Mouse (Mus musculus) limb, embryonic 10.5 days (tissue): Measurements from ENCODE around the gene Nmt1. TPM values are rescaled to one million over a fixed set of nuclear protein-coding genes. Genes with fewer than 3 reads are reported as not detected.

ENCODE experiments used
- DNase-seq: peaks from one replicate; pipeline ENCODE4 v3.0.0-alpha.2; 2017; ENCODE audit warnings: low spot score
- H3K27ac ChIP-seq: fragments of 300-500 bp; sonication (generic); 2 replicates; pipeline ENCODE4 v1.5.1; 2016; ENCODE audit warnings: mild to moderate bottlenecking
- H3K27me3 ChIP-seq: fragments of 300-500 bp; sonication (generic); 2 replicates; pipeline ENCODE4 v1.6.1; 2016; ENCODE audit warnings: low read depth, mild to moderate bottlenecking; ENCODE audit not compliant: poor library complexity, severe bottlenecking
- H3K36me3 ChIP-seq: fragments of 300-500 bp; sonication (generic); 2 replicates; pipeline ENCODE4 v1.6.1; 2016; ENCODE audit warnings: mild to moderate bottlenecking, moderate library complexity
- H3K4me1 ChIP-seq: fragments of 300-500 bp; sonication (generic); 2 replicates; pipeline ENCODE4 v1.6.1; 2016
- H3K4me3 ChIP-seq: fragments of 300-500 bp; sonication (generic); 2 replicates; pipeline ENCODE4 v1.5.1; 2016; ENCODE audit warnings: mild to moderate bottlenecking, moderate library complexity
- H3K9me3 ChIP-seq: fragments of 300-500 bp; sonication (generic); replicated peaks from 2 replicates; pipeline ENCODE4 v1.6.1; 2016; ENCODE audit warnings: mild to moderate bottlenecking
- WGBS: fragments of 180-500 bp; shearing (Covaris S2); methylation state at CpG from one replicate; pipeline ENCODE4 v1.1.7; 2016; 5-methylcytosine and 5-hydroxymethylcytosine counted together
- microRNA-seq: library from miRNA; unstranded; fragments of <30 nt; microRNA quantifications from one replicate; pipeline ENCODE4, GENCODE M21; 2017
- polyA plus RNA-seq: library from polyadenylated mRNA; unstranded; fragments of >200 nt; fragmentation: Nextera tagmentation; extraction: Ambion mirVana; gene quantifications from 2 replicates; pipeline ENCODE4 v1.2.1, GENCODE M21; 2016

The Nmt1 gene
- polyA plus RNA-seq, 1 experiment from 2014 or later: 60.5 TPM

DNA sequence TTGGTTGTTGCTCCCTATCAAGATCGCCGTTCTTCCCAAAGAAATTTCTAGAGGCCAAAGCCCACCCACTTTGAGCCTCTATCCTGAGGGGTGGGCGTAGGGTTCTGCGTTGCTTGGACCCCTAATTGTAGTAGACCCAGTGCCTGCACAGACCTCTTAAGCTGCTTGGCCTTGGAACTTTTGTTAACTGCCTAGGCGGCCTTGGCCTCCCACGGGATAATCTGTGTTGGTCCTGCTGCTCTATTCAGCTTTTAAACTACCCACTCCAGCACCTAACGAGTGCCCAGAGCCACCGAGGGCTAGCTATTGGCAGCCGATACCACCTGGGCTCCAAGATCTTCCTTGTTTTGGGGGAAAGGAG lies 84.5 kb downstream of the Nmt1 start:
- peak overlapping the region; percentile 51 for H3K4me3 ChIP-seq
- H3K4me1 ChIP-seq: peaks cover 48% of the 10 kb centered on the region
- peaks cover 33% of the 10 kb centered on the region for H3K27me3 ChIP-seq
- 14% methylated on average over 9 of the region's 9 CpGs for WGBS
- H3K27ac ChIP-seq: peak overlapping the region; percentile 81
- no peaks in the 10 kb centered on the region for H3K36me3 ChIP-seq
- no peak for DNase-seq
- H3K9me3 ChIP-seq: no peaks in the 10 kb centered on the region

DNA sequence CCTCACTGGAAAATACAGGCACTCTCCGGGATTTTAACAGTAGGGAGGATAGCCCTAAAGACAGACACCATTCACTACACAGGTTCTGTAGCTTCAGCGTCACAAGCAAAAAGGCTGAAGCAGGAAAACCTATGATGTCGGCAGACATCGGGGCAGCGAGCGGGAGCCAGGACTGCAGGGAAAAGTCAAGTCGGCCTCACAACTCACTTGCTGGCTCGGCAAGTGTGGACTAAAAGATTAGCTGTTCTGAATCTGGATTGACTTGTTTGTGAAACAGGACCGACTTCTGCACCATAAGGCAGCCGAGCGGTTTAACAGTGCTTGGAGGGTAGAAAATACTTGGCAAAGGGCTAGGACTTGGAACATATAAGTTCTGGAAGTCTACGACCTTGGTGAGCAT lies 85.0 kb downstream of the Nmt1 start:
- Histone ChIP-seq H3K27ac (peak overlapping the region; percentile 81), H3K36me3 (no peaks in the 10 kb centered on the region), H3K27me3 (peaks cover 33% of the 10 kb centered on the region), H3K4me3 (peak overlapping the region; percentile 51), H3K9me3 (no peaks in the 10 kb centered on the region), H3K4me1 (peaks cover 52% of the 10 kb centered on the region)
- no peak for DNase-seq
- 38% methylated on average over 12 of the region's 12 CpGs for WGBS

DNA sequence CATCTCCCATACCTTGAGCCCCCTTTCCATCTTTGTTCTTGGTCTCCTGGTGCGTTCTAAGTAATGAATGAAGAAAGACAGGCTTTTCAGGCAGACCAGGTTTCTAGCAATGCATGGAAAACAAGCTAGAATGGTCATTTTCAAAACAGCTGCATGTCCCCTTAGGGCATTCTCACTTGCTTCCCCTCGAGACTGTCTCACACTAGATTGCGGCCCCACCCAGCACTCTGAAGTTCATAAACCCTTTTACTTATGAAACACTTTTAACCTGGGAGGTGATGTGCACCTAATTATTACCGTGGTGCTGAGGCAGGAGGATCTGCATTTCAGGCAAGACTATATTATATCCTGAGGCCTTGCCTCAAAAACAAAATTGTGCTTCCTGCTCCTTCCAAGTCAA lies 85.8 kb downstream of the Nmt1 start:
- no peak for DNase-seq
- Histone ChIP-seq H3K9me3 (no peaks in the 10 kb centered on the region), H3K27me3 (peaks cover 33% of the 10 kb centered on the region), H3K4me3 (no peak overlapping the region), H3K27ac (no peak overlapping the region), H3K4me1 (peaks cover 59% of the 10 kb centered on the region), H3K36me3 (no peaks in the 10 kb centered on the region)
- 76% methylated on average over 4 of the region's 4 CpGs for WGBS

DNA sequence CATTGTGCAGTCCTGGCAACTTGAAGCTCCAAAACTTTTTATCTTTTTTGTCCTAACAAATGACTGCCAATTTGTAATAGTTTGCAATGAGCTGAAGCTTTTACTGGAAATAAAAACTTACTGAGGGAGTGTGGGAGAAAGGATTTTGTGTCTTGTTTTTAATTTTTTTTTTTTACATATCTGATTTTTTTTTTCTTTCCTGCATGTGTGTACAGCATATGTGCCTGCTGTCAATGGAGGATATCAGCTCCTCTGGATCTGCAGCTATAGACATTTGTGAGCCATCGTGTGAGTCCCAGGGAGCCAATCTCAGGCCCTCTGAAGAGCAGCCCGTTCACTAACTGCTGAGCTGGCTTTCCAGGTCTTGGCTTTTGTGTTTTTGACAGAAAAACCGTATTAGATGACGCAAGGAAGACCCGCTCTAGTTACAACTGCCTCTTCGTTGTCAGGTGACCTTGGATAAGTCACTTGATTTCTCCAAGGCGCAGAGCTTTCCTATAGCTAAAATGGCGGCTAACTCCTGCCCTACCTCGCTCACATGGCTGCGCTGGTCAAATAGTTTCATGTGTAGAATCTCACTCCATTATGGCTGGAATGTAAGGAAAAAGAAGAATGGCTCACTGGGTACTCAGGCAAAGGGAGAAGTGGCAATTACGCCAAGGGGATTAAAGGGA lies 86.4 kb downstream of the Nmt1 start:
- 87% methylated on average over 11 of the region's 11 CpGs for WGBS
- H3K4me1 ChIP-seq: peaks cover 61% of the 10 kb centered on the region

DNA sequence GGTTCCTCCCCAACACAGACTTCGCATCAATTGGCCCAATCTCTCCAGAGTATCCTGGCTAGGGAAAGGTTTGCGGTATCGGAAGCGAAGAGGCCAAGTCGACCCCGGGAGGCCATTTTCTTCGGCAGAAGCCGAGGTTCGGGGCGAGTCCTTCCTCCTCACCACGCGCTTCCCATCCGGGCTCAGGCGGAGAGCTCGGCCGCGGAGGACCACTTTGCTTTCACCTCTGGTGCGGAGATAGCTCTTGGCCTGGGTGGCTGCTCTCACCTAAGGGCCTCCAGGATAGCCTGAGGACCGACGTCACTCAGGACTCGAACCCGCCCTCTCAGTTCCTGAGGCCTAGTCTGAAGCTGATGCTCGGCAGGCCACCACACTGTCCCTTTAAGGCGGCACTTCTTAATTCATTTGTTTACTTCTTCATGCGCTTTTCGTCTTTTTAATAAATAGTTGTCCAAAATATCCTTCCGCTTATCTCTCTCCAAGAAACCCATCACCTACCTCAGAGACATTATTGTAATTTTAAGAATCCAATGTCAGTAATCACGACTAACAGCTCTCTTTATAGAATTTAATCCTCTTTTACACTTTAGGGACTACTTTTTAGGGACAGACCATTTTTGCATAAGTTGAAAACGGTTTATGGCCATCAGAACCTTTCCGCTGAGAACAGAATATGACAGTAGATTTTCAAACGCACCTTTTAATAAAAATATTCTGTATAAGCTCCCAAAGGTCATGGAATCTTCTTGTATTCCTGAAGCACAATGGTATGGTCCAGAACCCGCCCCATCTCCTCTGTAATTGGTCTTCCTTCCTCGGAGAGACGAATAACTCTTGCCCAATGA lies 87.4 kb downstream of the Nmt1 start:
- Histone ChIP-seq H3K27ac (peak overlapping the region; percentile 91), H3K4me3 (peak overlapping the region; percentile 59), H3K36me3 (no peaks in the 10 kb centered on the region), H3K27me3 (peaks cover 33% of the 10 kb centered on the region), H3K9me3 (no peaks in the 10 kb centered on the region), H3K4me1 (peaks cover 61% of the 10 kb centered on the region)
- under 1% methylated on average over 34 of the region's 34 CpGs for WGBS
- DNase-seq: peak; percentile 84

More for the DNA sequence above, 86.4 kb downstream of the Nmt1 start:
- Histone ChIP-seq H3K9me3 (no peaks in the 10 kb centered on the region), H3K27ac (peak overlapping the region; percentile 91), H3K27me3 (peaks cover 33% of the 10 kb centered on the region), H3K36me3 (no peaks in the 10 kb centered on the region), H3K4me3 (peak overlapping the region; percentile 59)
- DNase-seq: no peak

DNA sequence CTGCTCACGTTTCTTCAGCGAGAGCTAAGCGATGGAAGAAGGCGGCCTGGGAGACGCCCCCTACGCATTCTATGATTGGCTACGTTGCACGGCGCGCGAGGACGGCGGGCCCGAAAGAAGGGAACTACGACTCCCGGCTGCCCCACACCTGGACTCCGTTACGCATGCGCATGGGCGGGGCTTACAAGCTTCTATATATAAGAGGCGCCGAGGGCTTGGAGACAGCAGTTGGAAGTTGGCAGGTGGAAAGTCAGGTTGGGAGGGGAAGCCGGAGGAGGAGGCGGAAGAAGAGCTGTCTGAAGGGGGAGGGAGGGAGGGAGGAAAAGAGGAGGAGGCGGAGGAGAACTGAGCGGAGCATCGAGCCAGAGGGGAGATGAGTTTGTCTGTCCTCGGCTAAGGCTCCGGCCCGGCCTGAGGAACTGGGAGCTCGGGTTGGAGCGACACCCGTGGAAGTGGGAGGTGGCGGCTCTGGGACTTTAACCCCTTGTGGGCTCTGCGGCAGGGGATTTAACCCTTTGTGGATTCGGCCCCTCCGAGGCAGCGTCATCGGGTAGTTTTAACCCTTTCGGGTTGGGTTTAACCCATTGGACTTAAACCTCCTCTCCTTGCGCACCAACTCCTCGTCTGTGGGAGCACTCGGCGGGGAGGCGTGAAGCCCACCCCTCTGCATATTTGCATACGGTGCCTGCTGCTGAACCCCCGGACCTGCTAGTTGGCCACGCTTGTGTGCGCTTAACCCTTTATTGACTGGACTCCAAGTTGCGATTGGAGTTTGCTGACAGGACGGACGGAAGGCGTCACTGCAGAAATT lies 88.2 kb downstream of the Nmt1 start, which contains the start of gene Hexim1:
Hexim1 (plus strand) TSS at position 224 of the 811 bp plus-strand sequence.
- H3K36me3 ChIP-seq: no peaks in the 10 kb centered on the region
- H3K27ac ChIP-seq: peak within 1 kb of the TSS; percentile 91
- peaks cover 25% of the 10 kb centered on the region for H3K27me3 ChIP-seq
- H3K4me1 ChIP-seq: peaks cover 59% of the 10 kb centered on the region
- H3K4me3 ChIP-seq: peak within 1 kb of the TSS; percentile 59
- WGBS: under 1% methylated on average over 53 of the region's 53 CpGs
- H3K9me3 ChIP-seq: no peaks in the 10 kb centered on the region
- peak; percentile 99 for DNase-seq

DNA sequence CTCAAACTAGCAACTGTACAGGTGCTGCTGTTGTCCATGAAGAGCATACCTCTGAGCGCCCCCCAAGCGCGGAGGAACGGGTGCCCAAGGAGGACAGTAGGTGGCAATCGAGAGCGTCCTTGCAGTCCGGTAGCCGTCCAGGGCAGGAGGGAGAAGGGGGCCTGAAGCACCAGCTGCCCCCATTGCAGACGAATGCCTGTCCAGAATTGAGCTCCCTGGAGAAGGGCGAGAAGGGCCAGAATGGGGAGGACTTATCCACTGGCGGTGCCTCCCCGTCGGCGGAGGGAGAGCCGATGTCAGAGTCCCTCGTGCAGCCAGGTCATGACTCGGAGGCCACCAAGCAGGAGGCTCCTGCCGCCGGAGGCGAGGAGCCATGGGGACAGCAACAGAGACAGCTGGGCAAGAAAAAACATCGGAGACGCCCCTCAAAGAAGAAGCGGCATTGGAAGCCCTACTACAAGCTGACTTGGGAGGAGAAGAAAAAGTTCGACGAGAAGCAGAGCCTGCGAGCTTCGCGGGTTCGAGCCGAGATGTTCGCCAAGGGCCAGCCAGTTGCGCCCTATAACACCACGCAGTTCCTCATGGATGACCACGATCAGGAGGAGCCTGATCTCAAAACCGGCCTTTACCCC lies 89.1 kb downstream of the Nmt1 start:
- H3K27me3 ChIP-seq: peaks cover 20% of the 10 kb centered on the region
- no peaks in the 10 kb centered on the region for H3K9me3 ChIP-seq
- under 1% methylated on average over 35 of the region's 35 CpGs for WGBS
- H3K27ac ChIP-seq: peak overlapping the region; percentile 91; the same call in 1 of the 2 replicates
- H3K4me1 ChIP-seq: peaks cover 50% of the 10 kb centered on the region
- DNase-seq: peak; percentile 74
- no peaks in the 10 kb centered on the region for H3K36me3 ChIP-seq
- peak overlapping the region; percentile 59 for H3K4me3 ChIP-seq

DNA sequence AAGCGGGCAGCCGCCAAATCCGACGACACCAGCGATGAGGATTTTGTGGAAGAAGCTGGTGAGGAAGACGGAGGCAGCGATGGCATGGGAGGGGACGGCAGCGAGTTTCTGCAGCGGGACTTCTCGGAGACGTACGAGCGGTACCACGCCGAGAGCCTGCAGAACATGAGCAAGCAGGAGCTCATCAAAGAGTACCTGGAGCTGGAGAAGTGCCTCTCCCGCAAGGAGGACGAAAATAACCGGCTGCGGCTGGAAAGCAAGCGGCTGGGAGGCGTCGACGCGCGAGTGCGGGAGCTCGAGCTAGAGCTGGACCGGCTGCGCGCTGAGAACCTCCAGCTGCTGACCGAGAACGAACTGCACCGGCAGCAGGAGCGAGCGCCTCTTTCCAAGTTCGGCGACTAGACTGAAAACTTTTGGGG lies 89.6 kb downstream of the Nmt1 start:
- under 1% methylated on average over 38 of the region's 38 CpGs for WGBS
- H3K27ac ChIP-seq: peak overlapping the region; percentile 91; the same call in 1 of the 2 replicates

More for the DNA sequence above, 89.6 kb downstream of the Nmt1 start:
- H3K9me3 ChIP-seq: no peaks in the 10 kb centered on the region
- peak; percentile 72 for DNase-seq
- H3K4me3 ChIP-seq: peak overlapping the region; percentile 59
- peaks cover 45% of the 10 kb centered on the region for H3K4me1 ChIP-seq
- H3K36me3 ChIP-seq: no peaks in the 10 kb centered on the region
- peaks cover 15% of the 10 kb centered on the region for H3K27me3 ChIP-seq

Small RNA genes lying within 50 kb of the gene (microRNA-seq; reads per million reads assigned to microRNA genes)
- gene Mir6931: not detected

Other genes with a start within 250 kb of the Nmt1 start
- 95.0 and 98.8 TPM in 2 replicates for gene Gjc1, start 208.5 kb upstream of the Nmt1 start, polyA plus RNA-seq
- gene Higd1b, start 192.3 kb upstream of the Nmt1 start, polyA plus RNA-seq: not detected in 2 replicates
- gene Eftud2, start 147.2 kb upstream of the Nmt1 start, polyA plus RNA-seq: 360 and 374 TPM in 2 replicates
- 1.3 and 1.5 TPM in 2 replicates for gene Ccdc103, start 147.0 kb upstream of the Nmt1 start, polyA plus RNA-seq
- not detected in 2 replicates for gene Fam187a, start 143.0 kb upstream of the Nmt1 start, polyA plus RNA-seq
- 0.16 TPM in 1 of 2 replicates, not detected in the other for gene Gfap, start 127.3 kb upstream of the Nmt1 start, polyA plus RNA-seq
- 16.1 and 18.4 TPM in 2 replicates for gene Kif18b, start 103.1 kb upstream of the Nmt1 start, polyA plus RNA-seq
- 0.20 and 0.40 TPM in 2 replicates for gene C1ql1, start 81.5 kb upstream of the Nmt1 start, polyA plus RNA-seq
- gene Dcakd, start 143 bp downstream of the Nmt1 start, polyA plus RNA-seq: 260 and 269 TPM in 2 replicates
- gene Plcd3, start 73.5 kb downstream of the Nmt1 start, polyA plus RNA-seq: 1.5 and 1.8 TPM in 2 replicates
- gene Acbd4, start 73.5 kb downstream of the Nmt1 start, polyA plus RNA-seq: 4.0 and 5.1 TPM in 2 replicates
- 1.8 and 2.4 TPM in 2 replicates for gene Hexim1, start 88.0 kb downstream of the Nmt1 start, polyA plus RNA-seq
- 10.1 and 12.3 TPM in 2 replicates for gene Hexim2, start 104.2 kb downstream of the Nmt1 start, polyA plus RNA-seq
- 0.49 and 0.73 TPM in 2 replicates for gene Fmnl1, start 142.9 kb downstream of the Nmt1 start, polyA plus RNA-seq
- 0.29 and 0.30 TPM in 2 replicates for gene 1700023F06Rik, start 180.4 kb downstream of the Nmt1 start, polyA plus RNA-seq
- not detected in 2 replicates for gene Spata32, start 190.2 kb downstream of the Nmt1 start, polyA plus RNA-seq
- gene Map3k14, start 239.3 kb downstream of the Nmt1 start, polyA plus RNA-seq: 2.8 TPM in 2 replicates